Mouse (Mus musculus) neural tube, embryonic 13.5 days (tissue): Measurements from ENCODE around the gene Cux1. TPM values are rescaled to one million over a fixed set of nuclear protein-coding genes. Genes with fewer than 3 reads are reported as not detected.
A peak's percentile ranks its signal among the peaks of the same experiment; 100 is the strongest.

ENCODE experiments used
- ATAC-seq: fragments of 200-750 bp; cut with Nextera tagmentation; 2 replicates; pipeline ENCODE4 v1.8.0; 2017; ENCODE audit warnings: low read depth, mild to moderate bottlenecking, moderate TSS enrichment, moderate library complexity
- H3K27ac ChIP-seq: fragments of 300-500 bp; sonication (generic); replicated peaks from 2 replicates; pipeline ENCODE4 v1.5.1; 2015; ENCODE audit warnings: moderate library complexity, mild to moderate bottlenecking, inconsistent platforms
- H3K27me3 ChIP-seq: fragments of 300-500 bp; sonication (generic); 2 replicates; pipeline ENCODE4 v1.6.1; 2015; ENCODE audit warnings: mild to moderate bottlenecking, inconsistent platforms
- H3K36me3 ChIP-seq: fragments of 300-500 bp; sonication (generic); 2 replicates; pipeline ENCODE4 v1.6.1; 2015; ENCODE audit warnings: mild to moderate bottlenecking, inconsistent platforms
- H3K4me1 ChIP-seq: fragments of 300-500 bp; sonication (generic); replicated peaks from 2 replicates; pipeline ENCODE4 v1.6.1; 2015; ENCODE audit warnings: inconsistent platforms
- H3K4me2 ChIP-seq: fragments of 300-500 bp; sonication (generic); 2 replicates; pipeline ENCODE4 v1.6.1; 2015; ENCODE audit warnings: inconsistent platforms, mild to moderate bottlenecking, moderate library complexity
- H3K4me3 ChIP-seq: fragments of 300-500 bp; sonication (generic); 2 replicates; pipeline ENCODE4 v1.5.1; 2015; ENCODE audit warnings: mild to moderate bottlenecking, inconsistent platforms
- H3K9ac ChIP-seq: fragments of 300-500 bp; sonication (generic); 2 replicates; pipeline ENCODE4 v1.6.1; 2015; ENCODE audit warnings: moderate library complexity, mild to moderate bottlenecking, inconsistent platforms
- H3K9me3 ChIP-seq: fragments of 300-500 bp; sonication (generic); 2 replicates; pipeline ENCODE4 v1.6.1; 2016; ENCODE audit warnings: inconsistent platforms
- WGBS: fragments of 180-500 bp; shearing (Covaris S2); methylation state at CpG from one replicate; pipeline ENCODE4 v1.1.7; 2015; 5-methylcytosine and 5-hydroxymethylcytosine counted together
- polyA plus RNA-seq: library from polyadenylated mRNA; unstranded; fragments of >200 nt; fragmentation: Nextera tagmentation; extraction: Ambion mirVana; gene quantifications from 2 replicates; pipeline ENCODE4 v1.2.1, GENCODE M21; 2015

The Cux1 gene
- polyA plus RNA-seq, 1 experiment from 2014 or later: 93.9 TPM

- Histone ChIP-seq H3K27ac (no peak overlapping the region), H3K4me3 (no peak overlapping the region), H3K9me3 (no peaks in the 10 kb centered on the region), H3K36me3 (peaks cover 96% of the 10 kb centered on the region), H3K4me2 (no peak overlapping the region), H3K27me3 (no peaks in the 10 kb centered on the region), H3K9ac (no peak overlapping the region), H3K4me1 (0 out of 2 replicates have a peak, but pooled peaks cover 5% of the 10 kb centered on the region)
- no peak for ATAC-seq
- WGBS: 80% methylated on average over 19 of the region's 19 CpGs
These were observed 263.8 kb downstream of the Cux1 start for GRCm38 (mm10) chr5:136303409-136303983.

- Histone ChIP-seq H3K27me3 (no peaks in the 10 kb centered on the region), H3K4me2 (no peak overlapping the region), H3K4me3 (no peak overlapping the region), H3K9ac (no peak overlapping the region), H3K36me3 (peaks cover 71% of the 10 kb centered on the region), H3K27ac (no peak overlapping the region), H3K9me3 (no peaks in the 10 kb centered on the region), H3K4me1 (peaks cover 24% of the 10 kb centered on the region)
- no peak for ATAC-seq
- WGBS: 77% methylated on average over 6 of the region's 6 CpGs
These were observed 266.4 kb downstream of the Cux1 start for GRCm38 (mm10) chr5:136300880-136301279.

- no peaks in the 10 kb centered on the region for H3K9me3 ChIP-seq
- H3K9ac ChIP-seq: no peak overlapping the region
- H3K27me3 ChIP-seq: no peaks in the 10 kb centered on the region
- no peak overlapping the region for H3K4me3 ChIP-seq
- H3K4me2 ChIP-seq: no peak overlapping the region
- peaks cover 29% of the 10 kb centered on the region for H3K4me1 ChIP-seq
- H3K27ac ChIP-seq: no peak overlapping the region
- WGBS: 88% methylated on average over 6 of the region's 6 CpGs
- ATAC-seq: no peak
- H3K36me3 ChIP-seq: peaks cover 46% of the 10 kb centered on the region
These were observed 269.6 kb downstream of the Cux1 start for GRCm38 (mm10) chr5:136297691-136298090.

- Histone ChIP-seq H3K4me2 (no peak overlapping the region), H3K4me1 (peaks cover 37% of the 10 kb centered on the region), H3K9ac (no peak overlapping the region), H3K27ac (peak overlapping the region; percentile 13; the same call in 1 of the 2 replicates), H3K27me3 (no peaks in the 10 kb centered on the region), H3K9me3 (no peaks in the 10 kb centered on the region), H3K36me3 (peaks cover 39% of the 10 kb centered on the region), H3K4me3 (no peak overlapping the region)
- ATAC-seq: peak; percentile 55
- 49% methylated on average over 4 of the region's 4 CpGs for WGBS
These were observed 270.4 kb downstream of the Cux1 start for GRCm38 (mm10) chr5:136296911-136297310.

GRCm38 (mm10) chr5:136292971-136293418 lies 274.3 kb downstream of the Cux1 start:
- Histone ChIP-seq H3K4me3 (no peak overlapping the region), H3K4me1 (peaks cover 51% of the 10 kb centered on the region), H3K36me3 (peaks cover 13% of the 10 kb centered on the region), H3K9ac (no peak overlapping the region), H3K27me3 (no peaks in the 10 kb centered on the region), H3K27ac (peak overlapping the region; percentile 80), H3K4me2 (no peak overlapping the region), H3K9me3 (no peaks in the 10 kb centered on the region)
- ATAC-seq: no peak
- WGBS: 53% methylated on average over 4 of the region's 4 CpGs

- H3K9ac ChIP-seq: 0 out of 2 replicates have a peak overlapping the region, but pooled peaks have one; percentile 43
- no peak for ATAC-seq
- no peaks in the 10 kb centered on the region for H3K9me3 ChIP-seq
- peaks cover 19% of the 10 kb centered on the region for H3K36me3 ChIP-seq
- 41% methylated on average over 2 of the region's 2 CpGs for WGBS
- no peaks in the 10 kb centered on the region for H3K27me3 ChIP-seq
- peak overlapping the region; percentile 80 for H3K27ac ChIP-seq
- H3K4me1 ChIP-seq: peaks cover 45% of the 10 kb centered on the region
- no peak overlapping the region for H3K4me3 ChIP-seq
- 0 out of 2 replicates have a peak overlapping the region, but pooled peaks have one; percentile 7 for H3K4me2 ChIP-seq
These were observed 274.9 kb downstream of the Cux1 start for GRCm38 (mm10) chr5:136292361-136292760.

- no peak overlapping the region for H3K9ac ChIP-seq
- no peak overlapping the region for H3K27ac ChIP-seq
- peaks cover 24% of the 10 kb centered on the region for H3K36me3 ChIP-seq
- H3K4me3 ChIP-seq: no peak overlapping the region
- H3K4me1 ChIP-seq: peaks cover 38% of the 10 kb centered on the region
- H3K27me3 ChIP-seq: no peaks in the 10 kb centered on the region
- H3K4me2 ChIP-seq: no peak overlapping the region
- WGBS: 97% methylated on average over 2 of the region's 2 CpGs
- no peak for ATAC-seq
- no peaks in the 10 kb centered on the region for H3K9me3 ChIP-seq
These were observed 275.7 kb downstream of the Cux1 start for GRCm38 (mm10) chr5:136291562-136291961.

GRCm38 (mm10) chr5:136289776-136290175 lies 277.5 kb downstream of the Cux1 start:
- Histone ChIP-seq H3K36me3 (peaks cover 36% of the 10 kb centered on the region), H3K27me3 (no peaks in the 10 kb centered on the region), H3K4me3 (no peak overlapping the region), H3K27ac (no peak overlapping the region), H3K4me2 (no peak overlapping the region), H3K9me3 (no peaks in the 10 kb centered on the region), H3K9ac (no peak overlapping the region), H3K4me1 (peaks cover 33% of the 10 kb centered on the region)
- ATAC-seq: no peak
- WGBS: 85% methylated on average over 3 of the region's 3 CpGs

GRCm38 (mm10) chr5:136288351-136289081 lies 278.8 kb downstream of the Cux1 start:
- 80% methylated on average over 6 of the region's 6 CpGs for WGBS
- ATAC-seq: no peak
- H3K27me3 ChIP-seq: no peaks in the 10 kb centered on the region
- H3K36me3 ChIP-seq: peaks cover 49% of the 10 kb centered on the region
- H3K9ac ChIP-seq: no peak overlapping the region
- no peaks in the 10 kb centered on the region for H3K9me3 ChIP-seq
- peaks cover 31% of the 10 kb centered on the region for H3K4me1 ChIP-seq
- H3K27ac ChIP-seq: no peak overlapping the region
- no peak overlapping the region for H3K4me2 ChIP-seq
- no peak overlapping the region for H3K4me3 ChIP-seq

GRCm38 (mm10) chr5:136286566-136286965 lies 280.7 kb downstream of the Cux1 start:
- H3K9ac ChIP-seq: no peak overlapping the region
- H3K4me1 ChIP-seq: peaks cover 11% of the 10 kb centered on the region; the same call in 1 of the 2 replicates
- peaks cover 65% of the 10 kb centered on the region for H3K36me3 ChIP-seq
- no peak for ATAC-seq
- no peaks in the 10 kb centered on the region for H3K9me3 ChIP-seq
- WGBS: 91% methylated on average over 6 of the region's 6 CpGs
- no peak overlapping the region for H3K4me3 ChIP-seq
- H3K27ac ChIP-seq: no peak overlapping the region
- no peaks in the 10 kb centered on the region for H3K27me3 ChIP-seq
- no peak overlapping the region for H3K4me2 ChIP-seq

GRCm38 (mm10) chr5:136285106-136285505 lies 282.2 kb downstream of the Cux1 start:
- H3K27ac ChIP-seq: no peak overlapping the region
- 94% methylated on average over 7 of the region's 7 CpGs for WGBS
- H3K36me3 ChIP-seq: peaks cover 75% of the 10 kb centered on the region
- no peak overlapping the region for H3K4me3 ChIP-seq
- H3K4me1 ChIP-seq: peaks cover 8% of the 10 kb centered on the region; the same call in 1 of the 2 replicates
- no peaks in the 10 kb centered on the region for H3K9me3 ChIP-seq
- H3K9ac ChIP-seq: no peak overlapping the region
- no peaks in the 10 kb centered on the region for H3K27me3 ChIP-seq
- ATAC-seq: no peak
- H3K4me2 ChIP-seq: no peak overlapping the region

- Histone ChIP-seq H3K9me3 (no peaks in the 10 kb centered on the region), H3K27me3 (no peaks in the 10 kb centered on the region), H3K4me2 (no peak overlapping the region), H3K9ac (no peak overlapping the region), H3K27ac (no peak overlapping the region), H3K4me1 (no peaks in the 10 kb centered on the region), H3K36me3 (peaks cover 92% of the 10 kb centered on the region), H3K4me3 (no peak overlapping the region)
- 67% methylated on average over 6 of the region's 6 CpGs for WGBS
- ATAC-seq: no peak
These were observed 285.9 kb downstream of the Cux1 start for GRCm38 (mm10) chr5:136281351-136281750.
